Mouse (Mus musculus): ENCODE measurements at regions not wholly inside any gene's neighbourhood (a gene's known extent, or its start where the extent isn't known, plus 50 kb on each side); places are given as distances from the start of the nearest gene placed in this dataset.
"Not testable (repeated sequence)": the region's sequence is repeated elsewhere in the genome, so short reads cannot be mapped to it uniquely, and the experiment has no call there.

DNA sequence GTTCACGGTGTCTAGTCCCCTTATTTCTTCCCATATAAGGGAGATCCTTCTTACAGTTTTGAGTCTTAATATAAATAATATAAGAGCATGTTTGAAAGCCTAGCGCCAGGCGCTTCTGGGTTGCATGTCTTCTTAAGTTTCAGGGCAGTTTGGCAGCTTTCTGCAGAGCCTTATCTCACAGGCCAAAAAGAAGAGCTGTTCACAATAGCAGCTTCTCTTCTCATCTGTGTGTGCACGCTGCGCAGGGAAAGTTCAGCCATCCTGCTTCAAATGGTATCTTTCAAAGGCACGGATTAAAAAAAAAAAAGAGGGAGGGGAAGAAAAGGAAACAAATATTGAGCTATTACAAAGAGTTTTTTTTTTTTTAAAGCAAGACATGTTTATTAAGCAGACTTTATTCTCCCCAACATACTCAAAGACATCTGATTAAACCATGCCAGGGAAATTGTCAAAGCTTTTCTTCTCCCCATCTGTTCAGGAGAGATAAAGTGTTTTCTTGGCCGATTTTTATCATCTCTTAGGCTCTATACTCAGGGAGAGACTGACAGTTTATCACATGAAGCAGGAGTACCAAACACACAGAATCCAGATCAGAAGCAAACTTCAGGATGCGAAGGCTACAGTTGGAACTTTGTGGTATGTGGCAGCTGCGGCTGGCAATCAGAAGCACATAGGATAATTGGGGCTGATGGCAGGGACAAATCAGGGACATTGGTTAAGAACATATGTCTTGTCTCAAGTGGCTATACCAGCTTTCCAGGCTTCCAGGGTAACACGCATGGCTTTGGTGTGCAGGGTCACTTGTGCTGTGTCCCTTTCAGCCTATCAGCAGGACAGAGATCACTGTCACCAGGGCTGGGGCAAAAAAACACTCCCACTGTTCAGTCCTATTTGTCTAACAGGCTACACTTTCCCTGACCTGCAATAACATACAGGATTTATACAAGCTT, 206.9 kb upstream of the Pfkp start:
- no peak for DNase-seq (ENCODE audit: low read depth, low spot score)

DNA sequence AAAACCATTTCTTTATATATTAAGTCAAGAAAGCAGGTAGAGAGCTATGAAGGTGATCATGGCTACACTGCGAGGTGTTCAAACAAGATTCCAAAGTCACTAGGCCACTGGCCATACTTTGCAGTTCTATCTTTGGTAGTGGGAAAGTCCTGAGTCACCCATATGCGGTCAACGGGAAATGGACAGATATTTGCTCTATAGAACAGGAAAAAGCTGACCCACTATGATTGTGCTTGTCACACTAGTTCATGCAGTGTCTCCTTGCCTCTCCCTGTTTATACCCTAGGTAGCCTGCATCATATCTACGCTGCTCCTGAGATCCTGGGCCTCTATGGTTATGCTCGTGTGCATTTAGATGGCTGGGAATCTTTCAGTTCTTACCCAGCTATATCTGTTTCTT, 188.9 kb upstream of the Pfkp start:
- DNase-seq (ENCODE audit: low read depth, low spot score), result no peak

DNA sequence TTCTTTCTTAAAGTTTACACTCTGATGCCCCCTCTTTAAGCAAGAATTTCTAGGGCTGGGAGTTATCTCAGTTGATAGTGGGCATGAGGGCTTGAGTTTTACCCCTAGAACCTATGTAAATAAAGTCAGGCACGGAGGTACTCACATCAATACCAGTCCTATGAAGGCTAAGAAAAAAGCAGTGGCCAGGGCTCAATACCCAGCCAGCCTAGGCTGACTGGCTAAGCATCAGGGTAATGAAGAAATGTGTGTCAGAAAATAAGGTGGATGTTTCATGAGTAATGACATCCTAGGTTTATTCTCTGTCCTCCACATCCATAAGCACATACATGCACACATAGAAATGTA, 188.5 kb upstream of the Pfkp start:
- DNase-seq (ENCODE audit: low read depth, low spot score), result no peak

DNA sequence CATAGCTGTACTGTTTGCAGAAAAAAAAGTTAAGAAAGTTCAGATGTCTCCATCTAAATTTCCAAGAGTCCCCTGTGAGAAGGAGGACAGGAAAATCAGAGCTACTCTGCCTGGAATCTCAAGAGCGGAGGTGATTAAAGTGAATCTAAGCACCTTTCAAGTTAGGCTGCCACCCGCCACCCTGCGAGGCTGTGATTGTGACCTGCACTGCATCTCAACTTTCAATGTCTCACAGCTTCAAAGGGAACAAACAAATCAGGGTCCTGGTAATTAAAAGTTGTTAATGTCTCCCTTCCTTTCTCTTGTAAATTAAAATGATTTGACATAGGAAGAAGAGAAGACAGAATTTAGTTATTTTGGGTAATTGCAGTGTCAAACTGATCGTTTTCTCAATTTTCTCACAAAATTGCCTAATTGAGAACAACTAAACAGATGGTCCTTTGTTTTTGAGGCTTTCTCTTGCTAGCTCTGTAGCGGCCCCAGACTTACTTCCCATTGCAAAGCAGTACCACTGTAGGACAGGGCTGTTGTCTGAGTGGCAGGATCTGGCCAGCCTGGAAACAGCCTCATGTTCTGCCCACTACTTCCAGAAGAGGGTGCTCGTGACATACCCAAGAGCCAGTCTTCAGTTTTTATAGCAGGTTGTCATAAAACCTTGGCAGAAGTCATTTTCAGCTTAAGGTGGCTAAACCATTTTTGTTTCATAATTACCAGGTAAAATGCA, 187.9 kb upstream of the Pfkp start:
- DNase-seq (ENCODE audit: low read depth, low spot score), result peak; percentile 5

DNA sequence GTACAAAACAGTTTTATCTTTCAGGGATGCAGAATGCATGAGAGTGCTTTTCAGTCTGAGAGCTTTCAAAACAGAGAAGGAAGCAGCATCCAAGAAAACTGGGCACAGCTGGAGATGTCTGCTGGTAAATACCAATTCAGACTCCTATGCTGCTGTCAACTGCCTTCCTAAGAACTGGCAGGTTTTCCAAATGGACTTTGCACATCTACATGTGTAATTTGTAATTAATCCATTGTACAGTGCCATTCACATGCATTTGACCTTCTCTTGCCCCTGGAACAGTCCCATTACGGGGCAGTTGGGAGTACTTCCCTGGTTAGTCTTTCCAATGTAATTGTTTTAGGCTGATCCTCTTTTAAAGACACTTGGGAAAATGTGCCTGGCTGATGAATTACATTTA, 181.3 kb upstream of the Pfkp start:
- no peak for DNase-seq (ENCODE audit: low read depth, low spot score)

DNA sequence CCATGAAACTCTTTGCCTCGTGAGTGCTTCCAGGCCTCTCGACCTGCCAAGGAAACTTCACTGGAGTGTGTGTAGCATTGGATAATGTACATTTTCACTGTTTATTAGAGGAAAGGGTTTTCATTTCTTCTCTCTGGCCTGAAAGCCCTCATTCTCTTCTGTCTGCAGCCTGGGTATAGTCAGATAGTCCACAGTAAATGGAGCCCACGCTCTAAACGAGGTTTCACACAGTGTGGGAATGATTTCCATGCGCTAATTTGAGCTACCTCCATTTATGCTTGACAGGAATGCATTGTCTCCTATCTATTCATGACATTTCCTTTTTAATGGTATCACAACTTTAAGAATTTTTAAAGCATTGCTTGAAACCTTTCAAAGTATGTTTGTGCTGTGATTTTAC, 180.8 kb upstream of the Pfkp start:
- DNase-seq (ENCODE audit: low read depth, low spot score), result no peak

DNA sequence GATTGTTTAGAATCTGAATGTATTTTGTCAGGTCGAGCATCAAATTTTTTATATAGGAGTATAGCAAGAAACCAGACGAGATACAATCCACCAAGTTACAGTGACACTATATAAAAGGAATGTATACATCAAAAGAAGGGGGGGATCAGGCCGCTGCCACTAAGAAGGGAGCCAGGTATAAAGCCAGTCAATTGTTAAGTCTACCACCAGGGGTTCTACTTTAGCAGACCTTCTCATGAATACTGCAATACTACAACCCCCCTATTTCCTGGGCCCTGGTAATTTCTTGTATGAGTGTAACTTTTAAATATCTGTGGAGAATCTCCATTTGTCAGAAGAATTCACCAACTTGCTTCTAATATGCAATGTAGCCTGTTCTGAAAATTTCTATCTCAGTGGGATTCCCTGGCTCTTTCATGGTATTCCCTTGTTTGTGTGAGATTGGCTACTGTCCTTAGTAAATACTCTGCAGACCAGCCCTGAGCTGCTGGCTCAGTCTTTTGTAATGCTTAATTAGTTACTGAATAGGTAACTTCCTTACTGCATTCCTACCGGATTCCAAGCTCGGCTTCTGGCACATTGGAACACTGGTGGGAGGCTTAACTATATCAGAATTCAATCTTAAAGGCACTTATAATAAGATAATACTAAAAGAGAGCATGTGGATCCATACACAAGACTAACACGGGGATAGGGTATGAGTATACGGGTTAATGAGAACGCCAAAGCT, 180.2 kb upstream of the Pfkp start:
- not testable (repeated sequence) for DNase-seq (ENCODE audit: low read depth, low spot score)

DNA sequence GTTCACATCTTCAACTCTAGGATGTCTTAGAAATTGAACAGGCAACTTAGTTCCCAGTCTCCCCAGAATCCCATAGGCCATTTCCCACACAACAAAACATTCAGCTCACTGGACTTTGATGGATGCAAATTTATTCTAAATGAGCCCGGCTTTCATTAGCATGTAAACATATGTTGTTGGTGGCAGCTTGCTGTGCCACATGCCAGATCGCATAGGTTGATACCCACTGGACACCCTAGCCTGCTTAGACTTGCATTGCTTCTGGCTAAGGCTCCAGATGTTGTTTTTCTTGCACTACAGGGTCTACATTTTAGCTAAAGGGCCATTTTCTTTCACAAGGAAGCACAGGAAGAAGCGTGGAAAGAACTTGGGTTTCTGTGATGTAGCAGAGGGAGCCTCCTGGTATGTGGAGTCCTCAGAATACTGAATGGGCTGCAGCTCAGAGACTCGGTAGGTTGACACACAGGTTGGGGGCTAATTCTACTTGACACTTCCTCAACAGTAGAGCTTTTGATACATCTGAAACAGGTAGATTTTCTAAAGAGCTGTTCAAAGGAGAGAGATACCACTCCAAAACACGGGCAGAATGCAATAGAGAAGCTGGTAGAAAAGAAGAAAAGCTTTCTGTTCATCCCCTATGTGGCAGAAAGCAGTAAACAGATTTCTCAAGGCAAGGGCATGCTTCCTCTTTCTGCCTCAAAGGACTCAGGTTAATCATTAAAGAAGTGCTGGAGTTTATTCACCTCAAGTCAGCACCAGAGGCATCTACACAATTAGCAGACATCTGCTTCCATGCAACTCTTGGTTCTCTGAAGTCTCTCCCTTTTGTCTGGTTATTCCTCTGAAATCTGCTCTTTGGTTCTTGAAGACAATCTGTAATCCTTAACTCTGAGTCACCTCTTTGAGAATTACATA, 153.9 kb upstream of the Pfkp start:
- no peak for DNase-seq (ENCODE audit: low read depth, low spot score)

DNA sequence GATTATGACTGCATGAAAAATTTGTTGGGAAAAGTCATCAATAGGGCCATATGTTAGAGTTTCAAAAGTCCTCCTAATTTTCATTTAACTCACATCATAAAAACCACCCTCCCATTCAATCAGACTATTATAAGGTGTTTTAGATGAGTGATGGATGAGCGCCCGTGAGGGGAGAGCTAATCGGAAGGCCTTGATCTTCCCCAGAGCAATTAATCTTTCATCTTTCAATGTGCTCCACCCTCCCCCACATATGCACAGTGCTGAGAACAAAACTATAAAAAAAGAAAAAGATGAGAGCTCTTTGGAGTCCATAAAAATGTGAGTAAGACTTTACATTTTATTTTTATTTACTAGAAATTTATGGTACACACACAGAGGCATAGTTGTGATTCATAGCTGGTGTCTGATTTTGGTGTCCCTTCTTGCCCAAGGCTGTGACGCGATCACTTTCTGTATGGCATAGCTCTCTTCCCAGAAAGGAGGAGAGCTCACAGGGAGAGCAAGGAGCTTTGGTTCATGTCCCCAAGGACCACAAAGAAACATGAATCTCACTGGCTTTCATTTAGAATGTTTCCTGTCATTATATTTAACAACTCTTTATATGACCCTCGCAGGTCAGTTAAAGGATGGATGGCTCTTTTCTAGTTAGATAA, 119.5 kb upstream of the Pfkp start:
- no peak for DNase-seq (ENCODE audit: low read depth, low spot score)

DNA sequence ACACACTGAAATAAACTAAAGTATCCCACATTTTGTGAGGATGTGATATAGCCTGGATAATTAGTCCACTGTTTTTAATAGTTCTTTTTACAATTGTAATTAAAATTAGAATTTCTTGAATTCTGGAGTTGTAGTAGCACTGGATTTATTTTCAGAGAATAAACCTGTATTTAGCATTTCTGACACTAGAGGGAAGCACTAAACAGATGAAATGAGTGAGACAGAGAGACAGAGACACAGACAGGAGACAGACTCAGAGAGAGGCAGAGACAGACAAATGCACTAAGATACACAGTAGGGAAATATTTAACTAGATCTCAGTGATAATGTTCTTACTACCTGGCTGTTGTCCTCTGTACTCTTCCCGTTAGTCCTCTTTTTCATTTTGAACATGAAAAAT, 108.6 kb upstream of the Pfkp start:
- no peak for DNase-seq (ENCODE audit: low read depth, low spot score)

DNA sequence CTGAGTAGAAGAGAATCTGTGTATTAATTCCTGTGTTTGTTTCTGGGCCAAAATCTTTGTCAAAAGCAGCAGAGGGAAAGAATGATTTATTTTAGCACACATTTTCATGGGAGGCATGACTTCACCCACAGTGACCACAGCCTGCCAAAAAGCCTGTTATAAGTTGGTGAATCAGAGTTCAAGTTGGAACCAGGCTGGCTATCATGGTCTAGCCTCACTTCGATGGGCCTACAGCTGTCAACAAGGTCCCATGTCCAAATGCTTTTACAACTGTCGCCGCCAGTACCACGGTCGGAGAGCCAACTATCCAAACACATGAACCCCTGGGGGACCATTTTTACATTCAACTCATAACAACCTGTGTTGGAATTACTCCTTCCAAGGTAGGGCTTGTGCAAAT, 103.0 kb upstream of the Pfkp start:
- DNase-seq (ENCODE audit: low read depth, low spot score), result no peak

DNA sequence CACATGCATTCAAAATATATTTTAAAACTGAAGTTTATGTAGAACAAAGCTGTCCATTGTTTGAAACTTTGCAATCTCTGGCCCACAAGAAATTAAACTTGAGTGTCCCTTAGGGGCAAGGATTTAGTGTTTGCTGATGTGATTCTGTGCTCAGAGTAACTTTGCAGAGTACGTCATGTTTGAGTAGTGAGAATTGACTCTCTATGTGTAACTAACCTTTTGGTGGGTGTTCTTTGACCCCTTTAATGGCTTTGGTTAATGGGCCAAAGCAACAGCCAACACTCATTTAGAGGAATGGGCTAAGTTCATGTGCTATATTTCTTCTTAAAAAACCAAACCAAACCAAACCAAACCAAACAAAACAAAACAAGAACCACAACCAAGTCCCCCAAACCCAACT, 102.6 kb upstream of the Pfkp start:
- no peak for DNase-seq (ENCODE audit: low read depth, low spot score)

DNA sequence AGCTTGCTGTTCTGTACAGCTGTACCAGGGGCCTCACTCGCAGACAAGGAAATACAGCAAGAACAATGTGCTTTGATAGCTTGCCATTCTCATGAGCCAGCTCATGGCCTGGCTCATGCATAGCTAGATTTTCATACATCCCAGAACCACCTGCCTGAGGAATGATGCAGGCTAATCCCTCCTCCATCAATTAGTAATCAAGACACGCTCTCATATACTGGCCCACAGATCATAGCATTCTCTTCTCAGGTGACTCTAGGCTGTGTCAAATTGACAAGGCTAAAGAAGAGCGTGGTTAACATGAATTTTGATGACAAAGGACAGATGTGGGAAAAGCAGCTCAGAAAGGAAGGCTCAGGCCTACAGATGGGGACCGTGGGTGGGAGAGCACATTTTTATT, 93.3 kb upstream of the Pfkp start:
- no peak for DNase-seq (ENCODE audit: low read depth, low spot score)

DNA sequence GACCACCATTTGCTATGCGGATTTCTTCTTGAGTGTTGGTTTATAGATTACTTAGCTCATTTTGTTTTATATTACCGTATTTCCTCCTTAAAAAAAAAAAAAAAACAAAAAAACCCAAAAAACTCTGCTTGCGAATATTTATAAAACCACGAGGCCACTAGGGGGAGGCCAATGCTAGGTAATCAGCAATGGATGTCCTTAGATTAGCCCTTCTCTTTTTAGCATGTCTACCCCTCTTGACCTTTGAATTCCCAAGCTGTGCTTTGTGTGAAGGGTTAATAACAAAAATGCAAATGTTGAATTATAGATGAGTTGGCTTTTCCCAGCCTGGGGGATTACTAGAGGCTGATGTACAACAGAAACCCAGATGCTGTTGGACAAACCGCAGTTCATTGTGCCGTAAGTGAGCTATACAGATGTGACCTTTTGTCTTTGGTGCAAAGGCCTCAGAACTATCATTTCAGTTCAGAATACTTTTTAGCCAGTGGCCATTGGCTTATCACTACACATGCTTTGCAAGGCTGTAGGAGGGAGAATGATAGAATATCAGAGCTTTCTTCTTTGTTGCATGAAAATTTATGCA, 88.5 kb upstream of the Pfkp start:
- no peak for DNase-seq (ENCODE audit: low read depth, low spot score)
